Mouse (Mus musculus) E14TG2a.4 (cell line): ENCODE measurements around the gene Krtap29-1.

ENCODE experiments used
- CTCF ChIP-seq: conservative IDR thresholded peaks from 2 replicates; pipeline ENCODE4 v1.5.1; 2014; ENCODE audit warnings: low read length
- NANOG ChIP-seq: IDR thresholded peaks from 2 replicates; pipeline ENCODE4 v1.6.1; 2014; ENCODE audit warnings: borderline replicate concordance, low read length, mixed read lengths
- POU5F1 ChIP-seq: IDR thresholded peaks from 2 replicates; pipeline ENCODE4 v1.6.1; 2014; ENCODE audit warnings: low read length, borderline replicate concordance

GRCm38 (mm10) chr11:100019466-100019865 lies 40.6 kb upstream of the Krtap29-1 start:
- TF ChIP-seq CTCF (no peak), NANOG (no peak), POU5F1 (no peak)
